Comparison of ENCODE assay signal across 9 mouse cellular contexts in genomic region chr11:119235596-119235995, GRCm38 (mm10). TPM values are rescaled to one million over a fixed set of nuclear protein-coding genes. Genes with fewer than 3 reads are reported as not detected.
A peak's percentile ranks its signal among the peaks of the same experiment; 100 is the strongest.
DNase-seq lines count a peak whose midpoint lies in the region; ATAC-seq and TF ChIP-seq lines count a peak whose summit lies in the region.
"Had no signal": no experiment of that assay in that cellular context is flagged by ENCODE, and none has a peak within 500 bp of the region (broad histone marks: within the 10 kb centered on the region; RNA-seq: fewer than 3 reads in every experiment).

No protein-coding gene starts in this region.

- H3K9me3 ChIP-seq in hindbrain, embryonic 10.5 days, result peaks cover 12% of the 10 kb centered on the region; the same call in 1 of the 2 replicates
- H3K9me3 ChIP-seq in hindbrain, embryonic 14.5 days (ENCODE audit: control insufficient read depth, low read length), result no peaks in the 10 kb centered on the region
- H3K9me3 ChIP-seq: limb, embryonic 15.5 days had no signal

- H3K4me1 ChIP-seq in hindbrain, embryonic 10.5 days (replicated peaks), result peaks cover 40% of the 10 kb centered on the region
- H3K4me1 ChIP-seq in hindbrain, embryonic 14.5 days (replicated peaks; ENCODE audit: control insufficient read depth, insufficient read depth, low read length), result 0 out of 2 replicates have a peak, but pooled peaks cover 9% of the 10 kb centered on the region
- H3K4me1 ChIP-seq in lung, adult 2 months (ENCODE audit: control insufficient read depth, insufficient read depth, low read length), result 0 out of 2 replicates have a peak, but pooled peaks cover 2% of the 10 kb centered on the region

- H3K9ac ChIP-seq in hindbrain, embryonic 14.5 days, result no peak overlapping the region
- H3K9ac ChIP-seq: limb, embryonic 15.5 days had no signal

- peak; percentile 35; the same call in 1 of the 2 replicates for TF ChIP-seq CTCF in lung, adult 2 months (IDR thresholded peaks at IDR 0.05; ENCODE audit: insufficient read depth, low read length)

- no peak for ATAC-seq in hindbrain, embryonic 14.5 days (ENCODE audit: low FRiP score)

- DNase-seq in hindbrain, embryonic 10.5 days (ENCODE audit: low spot score), result peak; percentile 66
- DNase-seq in hindbrain, embryonic 14.5 days (ENCODE audit: low spot score), result no peak
- DNase-seq in 416B (ENCODE audit: low read depth), result peak; percentile 83
- DNase-seq in CD8-positive naive resting alpha-beta T cell, adult 2 months (ENCODE audit: low read depth in 2 of 2, low spot score in 2 of 2), result peak; percentile 71 to 82
- DNase-seq in c-Kit-positive CD71-positive TER-119-positive erythroid progenitor cells, embryonic 14.5 days (ENCODE audit: low spot score), result peak; percentile 67
- peak; percentile 54 for DNase-seq in lung, adult 2 months
- peak; percentile 82 for DNase-seq in splenic B cell, adult 2 months (ENCODE audit: low read depth, low spot score)
- no peak for DNase-seq in frontal cortex, postnatal 10 days (ENCODE audit: low spot score in 2 of 2)

- H3K4me3 ChIP-seq in hindbrain, embryonic 10.5 days, result no peak overlapping the region; the same call in 1 of the 2 replicates
- H3K4me3 ChIP-seq in hindbrain, embryonic 14.5 days (replicated peaks; ENCODE audit: low read length), result no peak overlapping the region
- no peak overlapping the region for H3K4me3 ChIP-seq in lung, adult 2 months (replicated peaks; ENCODE audit: extremely low read depth, low read depth, low read length)
- H3K4me3 ChIP-seq: limb, embryonic 15.5 days had no signal

- H3K27me3 ChIP-seq in hindbrain, embryonic 10.5 days (ENCODE audit: insufficient read depth, poor library complexity, severe bottlenecking), result no peaks in the 10 kb centered on the region
- H3K27me3 ChIP-seq in hindbrain, embryonic 14.5 days (ENCODE audit: control insufficient read depth, insufficient read depth, low read length), result no peaks in the 10 kb centered on the region
- H3K27me3 ChIP-seq in splenic B cell, adult 2 months (ENCODE audit: control insufficient read depth, insufficient read depth, low read length, poor library complexity, severe bottlenecking), result no peaks in the 10 kb centered on the region
- H3K27me3 ChIP-seq: limb, embryonic 15.5 days had no signal

- peak overlapping the region; percentile 53; the same call in 1 of the 2 replicates for H3K27ac ChIP-seq in hindbrain, embryonic 10.5 days
- H3K27ac ChIP-seq in hindbrain, embryonic 14.5 days, result no peak overlapping the region
- H3K27ac ChIP-seq: limb, embryonic 15.5 days had no signal

- no peak for TF ChIP-seq POLR2A in lung, adult 2 months (IDR thresholded peaks at IDR 0.05; ENCODE audit: borderline replicate concordance, extremely low read depth, low read depth, low read length)

- H3K36me3 ChIP-seq in hindbrain, embryonic 10.5 days, result peaks cover 77% of the 10 kb centered on the region
- peaks cover 11% of the 10 kb centered on the region for H3K36me3 ChIP-seq in hindbrain, embryonic 14.5 days (replicated peaks; ENCODE audit: control insufficient read depth, insufficient read depth)
- no peaks in the 10 kb centered on the region for H3K36me3 ChIP-seq in splenic B cell, adult 2 months (ENCODE audit: control insufficient read depth, insufficient read depth, low read length, poor library complexity, severe bottlenecking)
- H3K36me3 ChIP-seq: limb, embryonic 15.5 days had no signal

- no peak overlapping the region for H3K4me2 ChIP-seq in hindbrain, embryonic 14.5 days (replicated peaks)
- H3K4me2 ChIP-seq: limb, embryonic 15.5 days had no signal

- WGBS in hindbrain, embryonic 10.5 days, result 80% methylated on average over 4 of the region's 4 CpGs
- 83% methylated on average over 4 of the region's 4 CpGs for WGBS in hindbrain, embryonic 14.5 days
- 86% methylated on average over 4 of the region's 4 CpGs for WGBS in lung, adult 2 months

RNA-seq across cellular contexts. Expression of gene Ccdc40, which starts 7.2 kb away (rescaled TPM):
- polyA plus RNA-seq in hindbrain, embryonic 10.5 days (2016; fragmentation: Nextera tagmentation; extraction: Ambion mirVana), result 20.0 and 21.3 TPM in 2 replicates
- polyA plus RNA-seq in hindbrain, embryonic 14.5 days (2014; fragmentation: Nextera tagmentation; extraction: Ambion mirVana), result 12.0 and 14.1 TPM in 2 replicates
- polyA plus RNA-seq in lung, adult 2 months (2012; rRNA removed), result 9.7 and 12.0 TPM in 2 replicates

RNA-seq across cellular contexts. Expression of gene Tbc1d16, which starts 7.3 kb away (rescaled TPM):
- polyA plus RNA-seq in hindbrain, embryonic 10.5 days (2016; fragmentation: Nextera tagmentation; extraction: Ambion mirVana), result 29.5 and 37.9 TPM in 2 replicates
- 39.3 and 41.2 TPM in 2 replicates for polyA plus RNA-seq in hindbrain, embryonic 14.5 days (2014; fragmentation: Nextera tagmentation; extraction: Ambion mirVana)
- 15.8 and 17.6 TPM in 2 replicates for polyA plus RNA-seq in lung, adult 2 months (2012; rRNA removed)

RNA-seq across cellular contexts. Expression of gene Gaa, which starts 32.1 kb away (rescaled TPM):
- polyA plus RNA-seq in hindbrain, embryonic 10.5 days (2016; fragmentation: Nextera tagmentation; extraction: Ambion mirVana), result 28.3 and 35.5 TPM in 2 replicates
- polyA plus RNA-seq in hindbrain, embryonic 14.5 days (2014; fragmentation: Nextera tagmentation; extraction: Ambion mirVana), result 78.7 and 82.4 TPM in 2 replicates
- 188 and 192 TPM in 2 replicates for polyA plus RNA-seq in lung, adult 2 months (2012; rRNA removed)

Comparison
In these comparisons a context has a peak if more than half of its experiments do, and no peak if none do; other contexts are left out.
1. DNase-seq: peak in hindbrain, embryonic 10.5 days (single experiment), 416B (single experiment), CD8-positive naive resting alpha-beta T cell, adult 2 months (2 of 2), c-Kit-positive CD71-positive TER-119-positive erythroid progenitor cells, embryonic 14.5 days (single experiment), lung, adult 2 months (single experiment) and splenic B cell, adult 2 months (single experiment); none in hindbrain, embryonic 14.5 days (single experiment) and frontal cortex, postnatal 10 days (0 of 2).